Mouse (Mus musculus) liver, embryonic 14.5 days (tissue): ENCODE data around the gene Lrrc3b. TPM values are rescaled to one million over a fixed set of nuclear protein-coding genes. Genes with fewer than 3 reads are reported as not detected.

Experiments
- ATAC-seq: fragments of 200-750 bp; cut with Nextera tagmentation; 2 replicates; pipeline ENCODE4 v1.8.0; 2017; ENCODE audit warnings: moderate number of reproducible peaks, mild to moderate bottlenecking, moderate library complexity; ENCODE audit not compliant: insufficient read depth
- DNase-seq, 3 experiments: peaks; one replicate each; pipeline ENCODE4 v3.0.0-alpha.2; 2012 to 2013; ENCODE audit warnings: low read depth in 3 of 3, low spot score in 3 of 3
- H3K27ac ChIP-seq: fragments of 300-500 bp; sonication (generic); 2 replicates; pipeline ENCODE4 v1.5.1; 2014; ENCODE audit warnings: moderate library complexity, mild to moderate bottlenecking, control low read depth, inconsistent platforms
- H3K27me3 ChIP-seq: fragments of 300-500 bp; sonication (generic); 2 replicates; pipeline ENCODE4 v1.6.1; 2014; ENCODE audit warnings: mild to moderate bottlenecking, low read length, moderate library complexity; ENCODE audit not compliant: control insufficient read depth, insufficient read depth
- H3K36me3 ChIP-seq: fragments of 300-500 bp; sonication (generic); replicated peaks from 2 replicates; pipeline ENCODE4 v1.6.1; 2014; ENCODE audit warnings: low read depth; ENCODE audit not compliant: control insufficient read depth, insufficient read depth
- H3K4me1 ChIP-seq, 2 experiments: fragments of 200-500 bp in 1 of 2; fragments of 300-500 bp in 1 of 2; sonication (generic) in 1 of 2; replicated peaks; 2 replicates each; pipeline ENCODE4 v1.6.1; 2012 to 2014; ENCODE audit warnings: antibody characterized with exemption in 1 of 2, inconsistent platforms in 1 of 2, low read length in 1 of 2; ENCODE audit not compliant: control insufficient read depth in 2 of 2, insufficient read depth in 2 of 2
- H3K4me2 ChIP-seq: fragments of 300-500 bp; sonication (generic); 2 replicates; pipeline ENCODE4 v1.6.1; 2014; ENCODE audit warnings: low read depth, mild to moderate bottlenecking, control low read depth, moderate library complexity
- H3K4me3 ChIP-seq, 2 experiments: fragments of 200-500 bp in 1 of 2; fragments of 300-500 bp in 1 of 2; sonication (generic) in 1 of 2; 2 replicates each; pipeline ENCODE4 v1.5.1; 2012 to 2014; ENCODE audit warnings: low read depth in 2 of 2, low read length in 2 of 2, mild to moderate bottlenecking in 2 of 2, control low read depth in 1 of 2, inconsistent platforms in 1 of 2, moderate library complexity in 1 of 2; ENCODE audit not compliant: insufficient read depth in 1 of 2
- H3K9ac ChIP-seq: fragments of 300-500 bp; sonication (generic); replicated peaks from 2 replicates; pipeline ENCODE4 v1.6.1; 2014; ENCODE audit warnings: mild to moderate bottlenecking, control low read depth, moderate library complexity
- H3K9me3 ChIP-seq: fragments of 300-500 bp; sonication (generic); 2 replicates; pipeline ENCODE4 v1.6.1; 2016; ENCODE audit warnings: low read length, mixed read lengths; ENCODE audit not compliant: control insufficient read depth
- CTCF ChIP-seq: IDR thresholded peaks from 2 replicates; pipeline ENCODE4 v1.5.1; 2016; ENCODE audit warnings: antibody characterized with exemption, low read depth, control low read depth
- EP300 ChIP-seq: IDR thresholded peaks from 2 replicates; pipeline ENCODE4 v1.6.1; 2016; ENCODE audit warnings: antibody characterized with exemption, low read depth
- WGBS: fragments of 180-500 bp; shearing (Covaris S2); extraction: QIAGEN DNeasy Blood & Tissue Kit; methylation state at CpG from one replicate; pipeline ENCODE4 v1.1.7; 2014; ENCODE audit not compliant: insufficient replicate concordance; 5-methylcytosine and 5-hydroxymethylcytosine counted together
- polyA plus RNA-seq, 2 experiments: library from polyadenylated mRNA; depleted of rRNA in 1 of 2; stranded (reverse) in 1 of 2; unstranded in 1 of 2; fragments of >200 nt; fragmentation: Nextera tagmentation in 1 of 2; extraction: Ambion mirVana in 1 of 2; gene quantifications; 2 replicates each; pipeline versions ENCODE4 v1.2.1 to v1.2.3; 2012 to 2014

The Lrrc3b gene
- polyA plus RNA-seq, 2 experiments: 0.09 TPM; not detected in 1

- Histone ChIP-seq H3K4me2 (no peak overlapping the region), H3K4me3 (no peak overlapping the region)
These were observed 64.5 kb downstream of the Lrrc3b start for GRCm38 (mm10) chr14:15374271-15374670.

GRCm38 (mm10) chr14:15372985-15373384, 65.8 kb downstream of the Lrrc3b start:
- no peak overlapping the region for H3K4me3 ChIP-seq
- WGBS: 15% methylated on average over 1 of the region's 1 CpGs

More at GRCm38 (mm10) chr14:15374271-15374670, 64.5 kb downstream of the Lrrc3b start:
- Histone ChIP-seq H3K27me3 (no peaks in the 10 kb centered on the region), H3K9me3 (no peaks in the 10 kb centered on the region), H3K36me3 (no peaks in the 10 kb centered on the region), H3K4me1 (no peaks in the 10 kb centered on the region), H3K9ac (no peak overlapping the region), H3K27ac (no peak overlapping the region)
- no peak for ATAC-seq
- no peak for DNase-seq
- TF ChIP-seq CTCF (no peak), EP300 (no peak)

GRCm38 (mm10) chr14:15365045-15365444, 73.7 kb downstream of the Lrrc3b start:
- Histone ChIP-seq H3K36me3 (no peaks in the 10 kb centered on the region), H3K4me1 (no peaks in the 10 kb centered on the region), H3K27me3 (no peaks in the 10 kb centered on the region), H3K9ac (no peak overlapping the region), H3K4me3 (no peak overlapping the region), H3K9me3 (no peaks in the 10 kb centered on the region), H3K27ac (no peak overlapping the region), H3K4me2 (no peak overlapping the region)
- TF ChIP-seq EP300 (no peak), CTCF (no peak)
- WGBS: 77% methylated on average over 6 of the region's 6 CpGs
- DNase-seq (no peak), ATAC-seq (no peak)

More at GRCm38 (mm10) chr14:15372985-15373384, 65.8 kb downstream of the Lrrc3b start:
- Histone ChIP-seq H3K27me3 (no peaks in the 10 kb centered on the region), H3K4me1 (no peaks in the 10 kb centered on the region), H3K9ac (no peak overlapping the region), H3K27ac (no peak overlapping the region), H3K9me3 (no peaks in the 10 kb centered on the region), H3K36me3 (no peaks in the 10 kb centered on the region), H3K4me2 (no peak overlapping the region)
- DNase-seq (no peak), ATAC-seq (no peak)
- TF ChIP-seq EP300: no peak
- TF ChIP-seq CTCF: no peak

- ATAC-seq: no peak
- WGBS: 57% methylated on average over 1 of the region's 1 CpGs
- no peaks in the 10 kb centered on the region for H3K27me3 ChIP-seq
These were observed 78.9 kb downstream of the Lrrc3b start for GRCm38 (mm10) chr14:15359893-15360292.

GRCm38 (mm10) chr14:15359134-15359533, 79.7 kb downstream of the Lrrc3b start:
- no peak for ATAC-seq
- DNase-seq: no peak
- no peaks in the 10 kb centered on the region for H3K9me3 ChIP-seq
- H3K36me3 ChIP-seq: no peaks in the 10 kb centered on the region
- H3K27ac ChIP-seq: no peak overlapping the region
- no peak overlapping the region for H3K9ac ChIP-seq
- WGBS: 51% methylated on average over 3 of the region's 3 CpGs
- no peak overlapping the region for H3K4me3 ChIP-seq
- H3K4me2 ChIP-seq: no peak overlapping the region
- no peaks in the 10 kb centered on the region for H3K27me3 ChIP-seq
- H3K4me1 ChIP-seq: no peaks in the 10 kb centered on the region
- TF ChIP-seq EP300 (no peak), CTCF (no peak)

More at GRCm38 (mm10) chr14:15359893-15360292, 78.9 kb downstream of the Lrrc3b start:
- TF ChIP-seq EP300 (no peak), CTCF (no peak)
- no peak overlapping the region for H3K9ac ChIP-seq
- no peak overlapping the region for H3K4me2 ChIP-seq
- no peak overlapping the region for H3K4me3 ChIP-seq
- no peaks in the 10 kb centered on the region for H3K4me1 ChIP-seq
- DNase-seq: no peak
- H3K27ac ChIP-seq: no peak overlapping the region
- no peaks in the 10 kb centered on the region for H3K36me3 ChIP-seq
- no peaks in the 10 kb centered on the region for H3K9me3 ChIP-seq
